Mouse (Mus musculus) midbrain, embryonic 10.5 days (tissue): ENCODE results near the gene Aldh1l1. TPM values are rescaled to one million over a fixed set of nuclear protein-coding genes. Genes with fewer than 3 reads are reported as not detected.

Source experiments
- DNase-seq: peaks from one replicate; pipeline ENCODE4 v3.0.0-alpha.2; 2017; ENCODE audit warnings: low spot score
- H3K27ac ChIP-seq: fragments of 300-500 bp; sonication (generic); replicated peaks from 2 replicates; pipeline ENCODE4 v1.5.1; 2016; ENCODE audit warnings: mild to moderate bottlenecking
- H3K27me3 ChIP-seq: fragments of 300-500 bp; sonication (generic); 2 replicates; pipeline ENCODE4 v1.6.1; 2016; ENCODE audit warnings: low read depth, mild to moderate bottlenecking; ENCODE audit not compliant: poor library complexity, severe bottlenecking
- H3K36me3 ChIP-seq: fragments of 300-500 bp; sonication (generic); 2 replicates; pipeline ENCODE4 v1.6.1; 2016; ENCODE audit warnings: mild to moderate bottlenecking, moderate library complexity
- H3K4me1 ChIP-seq: fragments of 300-500 bp; sonication (generic); 2 replicates; pipeline ENCODE4 v1.6.1; 2016
- H3K4me3 ChIP-seq: fragments of 300-500 bp; sonication (generic); 2 replicates; pipeline ENCODE4 v1.5.1; 2016; ENCODE audit warnings: mild to moderate bottlenecking, moderate library complexity
- H3K9me3 ChIP-seq: fragments of 300-500 bp; sonication (generic); replicated peaks from 2 replicates; pipeline ENCODE4 v1.6.1; 2016; ENCODE audit warnings: mild to moderate bottlenecking
- WGBS: fragments of 180-500 bp; shearing (Covaris S2); methylation state at CpG from one replicate; pipeline ENCODE4 v1.1.7; 2016; 5-methylcytosine and 5-hydroxymethylcytosine counted together
- polyA plus RNA-seq: library from polyadenylated mRNA; unstranded; fragments of >200 nt; fragmentation: Nextera tagmentation; extraction: Ambion mirVana; gene quantifications from 2 replicates; pipeline ENCODE4 v1.2.1, GENCODE M21; 2016

The Aldh1l1 gene
- polyA plus RNA-seq, 1 experiment from 2014 or later, result 2.7 TPM

GRCm38 (mm10) chr6:90541367-90541772 is 55.1 kb downstream of the Aldh1l1 start:
- H3K4me1 ChIP-seq, result peaks cover 30% of the 10 kb centered on the region
- H3K4me3 ChIP-seq, result 0 out of 2 replicates have a peak overlapping the region, but pooled peaks have one; percentile 7
- H3K27ac ChIP-seq, result peak overlapping the region; percentile 88
- peaks cover 4% of the 10 kb centered on the region; the same call in 1 of the 2 replicates for H3K27me3 ChIP-seq
- 35% methylated on average over 5 of the region's 5 CpGs for WGBS
- no peaks in the 10 kb centered on the region for H3K36me3 ChIP-seq
- DNase-seq, result no peak
- no peaks in the 10 kb centered on the region for H3K9me3 ChIP-seq

- Histone ChIP-seq H3K9me3 (no peaks in the 10 kb centered on the region), H3K4me1 (peaks cover 31% of the 10 kb centered on the region), H3K27me3 (0 out of 2 replicates have a peak, but pooled peaks cover 3% of the 10 kb centered on the region), H3K4me3 (no peak overlapping the region), H3K27ac (no peak overlapping the region), H3K36me3 (no peaks in the 10 kb centered on the region)
- 82% methylated on average over 2 of the region's 2 CpGs for WGBS
- DNase-seq, result no peak
Measured at GRCm38 (mm10) chr6:90544433-90544832, 58.2 kb downstream of the Aldh1l1 start.

- no peak for DNase-seq
- H3K4me1 ChIP-seq, result peaks cover 32% of the 10 kb centered on the region
- 75% methylated on average over 3 of the region's 3 CpGs for WGBS
- peaks cover 5% of the 10 kb centered on the region; the same call in 1 of the 2 replicates for H3K27me3 ChIP-seq
- no peaks in the 10 kb centered on the region for H3K9me3 ChIP-seq
- H3K4me3 ChIP-seq, result no peak overlapping the region
- H3K27ac ChIP-seq, result no peak overlapping the region
- no peaks in the 10 kb centered on the region for H3K36me3 ChIP-seq
Measured at GRCm38 (mm10) chr6:90546274-90546673, 60.0 kb downstream of the Aldh1l1 start.

- Histone ChIP-seq H3K4me3 (no peak overlapping the region), H3K4me1 (peaks cover 28% of the 10 kb centered on the region), H3K27me3 (peaks cover 5% of the 10 kb centered on the region; the same call in 1 of the 2 replicates), H3K9me3 (no peaks in the 10 kb centered on the region), H3K27ac (no peak overlapping the region), H3K36me3 (no peaks in the 10 kb centered on the region)
- 83% methylated on average over 3 of the region's 3 CpGs for WGBS
- DNase-seq, result no peak
Measured at GRCm38 (mm10) chr6:90547041-90547440, 60.8 kb downstream of the Aldh1l1 start.

- Histone ChIP-seq H3K4me3 (peak overlapping the region; percentile 41), H3K27ac (peak overlapping the region; percentile 67; the same call in 1 of the 2 replicates)
- 11% methylated on average over 25 of the region's 25 CpGs for WGBS
Measured at GRCm38 (mm10) chr6:90550161-90550912, 64.1 kb downstream of the Aldh1l1 start.

GRCm38 (mm10) chr6:90551251-90551650 is 65.0 kb downstream of the Aldh1l1 start:
- Histone ChIP-seq H3K36me3 (no peaks in the 10 kb centered on the region), H3K4me3 (no peak overlapping the region), H3K27ac (peak overlapping the region; percentile 67; the same call in 1 of the 2 replicates), H3K9me3 (no peaks in the 10 kb centered on the region), H3K4me1 (peaks cover 22% of the 10 kb centered on the region), H3K27me3 (peaks cover 5% of the 10 kb centered on the region; the same call in 1 of the 2 replicates)
- no peak for DNase-seq

More at GRCm38 (mm10) chr6:90550161-90550912, 64.1 kb downstream of the Aldh1l1 start:
- H3K36me3 ChIP-seq, result no peaks in the 10 kb centered on the region
- H3K4me1 ChIP-seq, result peaks cover 22% of the 10 kb centered on the region
- H3K9me3 ChIP-seq, result no peaks in the 10 kb centered on the region
- DNase-seq, result peak; percentile 70
- peaks cover 5% of the 10 kb centered on the region; the same call in 1 of the 2 replicates for H3K27me3 ChIP-seq

- no peaks in the 10 kb centered on the region for H3K9me3 ChIP-seq
- peaks cover 5% of the 10 kb centered on the region; the same call in 1 of the 2 replicates for H3K27me3 ChIP-seq
- DNase-seq, result no peak
- no peak overlapping the region for H3K27ac ChIP-seq
- no peak overlapping the region for H3K4me3 ChIP-seq
- peaks cover 19% of the 10 kb centered on the region for H3K4me1 ChIP-seq
- H3K36me3 ChIP-seq, result no peaks in the 10 kb centered on the region
Measured at GRCm38 (mm10) chr6:90553197-90553596, 67.0 kb downstream of the Aldh1l1 start.

- Histone ChIP-seq H3K9me3 (no peaks in the 10 kb centered on the region), H3K36me3 (no peaks in the 10 kb centered on the region), H3K4me1 (peaks cover 19% of the 10 kb centered on the region), H3K27me3 (peaks cover 5% of the 10 kb centered on the region; the same call in 1 of the 2 replicates), H3K4me3 (no peak overlapping the region), H3K27ac (no peak overlapping the region)
- WGBS, result 87% methylated on average over 5 of the region's 5 CpGs
- DNase-seq, result no peak
Measured at GRCm38 (mm10) chr6:90553682-90554081, 67.5 kb downstream of the Aldh1l1 start.

- Histone ChIP-seq H3K27me3 (no peaks in the 10 kb centered on the region; the same call in 1 of the 2 replicates), H3K4me1 (peaks cover 12% of the 10 kb centered on the region), H3K27ac (no peak overlapping the region), H3K4me3 (no peak overlapping the region), H3K9me3 (no peaks in the 10 kb centered on the region), H3K36me3 (no peaks in the 10 kb centered on the region)
- WGBS, result 70% methylated on average over 2 of the region's 2 CpGs
- DNase-seq, result no peak
Measured at GRCm38 (mm10) chr6:90556534-90557058, 70.4 kb downstream of the Aldh1l1 start.

- no peak for DNase-seq
- Histone ChIP-seq H3K4me3 (no peak overlapping the region), H3K9me3 (no peaks in the 10 kb centered on the region), H3K36me3 (no peaks in the 10 kb centered on the region), H3K27ac (no peak overlapping the region; the same call in 1 of the 2 replicates), H3K4me1 (peaks cover 12% of the 10 kb centered on the region), H3K27me3 (no peaks in the 10 kb centered on the region)
- 96% methylated on average over 7 of the region's 7 CpGs for WGBS
Measured at GRCm38 (mm10) chr6:90557077-90557476, 70.8 kb downstream of the Aldh1l1 start.

- Histone ChIP-seq H3K4me3 (no peak overlapping the region), H3K27ac (no peak overlapping the region), H3K27me3 (no peaks in the 10 kb centered on the region), H3K4me1 (peaks cover 12% of the 10 kb centered on the region), H3K9me3 (no peaks in the 10 kb centered on the region), H3K36me3 (no peaks in the 10 kb centered on the region)
- no peak for DNase-seq
- WGBS, result 85% methylated on average over 6 of the region's 6 CpGs
Measured at GRCm38 (mm10) chr6:90557829-90558693, 71.8 kb downstream of the Aldh1l1 start.

GRCm38 (mm10) chr6:90560390-90561058 is 74.3 kb downstream of the Aldh1l1 start:
- no peak overlapping the region for H3K4me3 ChIP-seq
- no peaks in the 10 kb centered on the region for H3K36me3 ChIP-seq
- H3K27me3 ChIP-seq, result no peaks in the 10 kb centered on the region
- H3K4me1 ChIP-seq, result peaks cover 12% of the 10 kb centered on the region
- no peaks in the 10 kb centered on the region for H3K9me3 ChIP-seq
- H3K27ac ChIP-seq, result peak overlapping the region; percentile 33
- 90% methylated on average over 3 of the region's 3 CpGs for WGBS
- DNase-seq, result no peak
